Mouse (Mus musculus): ENCODE measurements around the gene Matk.

GRCm38 (mm10) chr10:81287513-81288157, 34.9 kb downstream of the Matk start:
- no peak for TF ChIP-seq HCFC1 (IDR thresholded peaks at IDR 0.05; ENCODE audit: borderline replicate concordance, insufficient read depth, low read length)
- no peak for TF ChIP-seq CHD2 (IDR thresholded peaks at IDR 0.05; ENCODE audit: low read depth, low read length)

Data from ES-E14 (cell line).